Mouse (Mus musculus) thymus, adult 18-20 months (tissue): ENCODE results near the gene Gm10563.

Source experiments
- DNase-seq, 2 experiments: peaks; one replicate each; pipeline ENCODE4 v3.0.0; 2022; ENCODE audit warnings: mixed read lengths in 2 of 2

Gm10563 gene

GRCm38 (mm10) chr4:155652283-155653085 is 7.3 kb upstream of the Gm10563 start:
- no peak for DNase-seq

GRCm38 (mm10) chr4:155651553-155652269 is 6.5 kb upstream of the Gm10563 start:
- DNase-seq, result no peak

DNA sequence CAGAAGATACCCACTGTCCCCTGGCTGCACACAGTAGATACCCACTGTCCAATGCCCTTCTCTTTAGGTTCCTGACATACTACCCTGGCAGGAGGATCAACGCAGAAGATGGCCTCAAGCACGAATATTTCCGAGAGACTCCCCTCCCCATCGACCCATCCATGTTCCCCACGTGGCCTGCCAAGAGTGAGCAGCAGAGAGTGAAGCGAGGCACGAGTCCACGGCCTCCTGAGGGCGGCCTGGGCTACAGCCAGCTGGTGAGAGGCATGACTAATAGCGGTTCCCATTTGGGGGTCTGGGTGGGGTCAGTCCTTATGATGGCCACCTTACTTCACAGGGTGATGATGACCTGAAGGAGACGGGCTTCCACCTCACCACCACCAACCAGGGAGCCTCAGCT is 4.1 kb upstream of the Gm10563 start:
- no peak for DNase-seq

- no peak for DNase-seq
Observed at GRCm38 (mm10) chr4:155645721-155646120, 513 bp upstream of the Gm10563 start.

DNA sequence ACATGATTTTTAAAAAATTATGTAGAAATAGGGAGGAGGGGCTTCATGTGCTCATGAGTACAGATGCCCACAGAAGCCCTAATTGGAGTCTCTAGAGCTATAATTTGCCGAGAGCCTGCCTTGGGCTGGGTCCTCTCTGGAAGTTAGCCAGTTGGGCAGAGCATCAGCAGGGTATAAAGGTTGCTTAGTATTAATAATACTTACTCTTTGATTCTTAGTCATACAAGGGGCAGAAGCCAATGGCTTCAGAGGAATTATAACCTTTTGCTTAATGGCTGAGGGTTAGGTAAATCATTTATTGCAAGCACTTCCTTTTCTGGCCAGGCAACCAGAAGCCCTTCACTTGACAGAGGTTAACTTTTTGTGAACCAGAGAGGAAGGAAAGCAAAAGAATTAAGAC is 1.7 kb downstream of the Gm10563 start:
- no peak for DNase-seq

- DNase-seq, result no peak
Observed at GRCm38 (mm10) chr4:155635766-155636499, 9.3 kb downstream of the Gm10563 start.

GRCm38 (mm10) chr4:155630267-155630666 is 14.9 kb downstream of the Gm10563 start:
- DNase-seq, result no peak

- DNase-seq, result peak; percentile 92 to 96
Observed at GRCm38 (mm10) chr4:155624338-155625291, 20.6 kb downstream of the Gm10563 start, which contains the start of gene Cdk11b. Cdk11b (plus strand) TSS chr4:155624854.

- DNase-seq, result no peak
Observed at GRCm38 (mm10) chr4:155618321-155618720, 26.9 kb downstream of the Gm10563 start.

DNA sequence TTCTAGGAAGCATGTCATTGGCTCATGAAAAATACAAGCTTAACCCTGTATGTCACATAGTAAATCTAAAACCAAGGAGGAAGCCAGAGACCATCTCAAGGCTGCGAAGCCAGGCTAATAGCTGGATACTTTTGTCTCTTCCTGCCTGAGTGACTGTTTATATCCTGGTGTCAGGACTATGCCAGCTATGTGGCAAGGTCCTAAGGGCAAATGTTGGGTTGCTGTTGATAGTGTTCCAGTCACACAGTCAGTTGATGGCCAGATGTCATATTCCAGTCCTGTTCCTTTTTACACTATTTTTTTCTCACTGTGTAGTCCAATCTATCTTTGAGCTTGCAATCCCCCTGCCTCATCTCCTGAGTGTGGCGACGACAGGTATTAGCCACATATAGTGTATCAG is 31.9 kb downstream of the Gm10563 start:
- no peak for DNase-seq

- no peak for DNase-seq
Observed at GRCm38 (mm10) chr4:155611860-155612259, 33.3 kb downstream of the Gm10563 start.

DNA sequence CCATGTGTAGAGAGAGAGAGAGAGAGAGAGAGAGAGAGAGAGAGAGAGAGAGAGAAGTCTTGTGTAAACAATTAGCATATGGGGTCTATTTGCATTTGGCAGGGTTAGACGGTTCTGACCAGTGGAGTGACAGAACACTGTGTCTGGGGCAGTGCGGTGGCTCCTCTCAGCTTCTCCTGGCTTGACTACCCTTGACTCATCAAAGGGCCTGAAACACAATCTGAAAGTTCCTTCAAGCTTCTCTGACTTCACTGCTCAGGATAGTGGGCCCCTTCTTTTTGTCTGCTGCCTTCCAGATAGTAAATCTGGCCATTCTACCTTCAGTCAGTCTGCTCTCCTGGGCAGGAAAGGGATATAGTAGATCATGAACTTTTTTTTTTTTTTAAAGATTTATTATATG is 38.4 kb downstream of the Gm10563 start:
- no peak for DNase-seq

DNA sequence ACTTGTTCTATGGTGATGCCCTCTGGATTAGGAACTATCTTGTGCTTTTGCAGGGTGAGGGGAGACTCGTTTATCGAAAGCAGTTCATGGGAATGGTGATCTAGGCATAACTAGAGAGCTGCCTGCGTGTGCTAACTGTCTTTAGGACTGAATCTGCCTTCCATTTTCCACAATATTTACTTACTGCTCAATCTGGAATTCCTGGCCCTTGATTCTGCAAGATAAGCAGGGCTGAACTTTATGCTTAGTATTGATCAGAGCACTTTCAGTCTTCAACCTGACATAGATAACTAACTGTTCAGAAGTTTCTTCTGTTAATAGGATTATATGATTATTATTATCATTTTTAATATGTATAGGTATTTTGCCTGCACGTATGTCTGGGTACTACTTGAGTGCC is 40.1 kb downstream of the Gm10563 start:
- no peak for DNase-seq

GRCm38 (mm10) chr4:155603801-155604200 is 41.4 kb downstream of the Gm10563 start:
- no peak for DNase-seq

DNA sequence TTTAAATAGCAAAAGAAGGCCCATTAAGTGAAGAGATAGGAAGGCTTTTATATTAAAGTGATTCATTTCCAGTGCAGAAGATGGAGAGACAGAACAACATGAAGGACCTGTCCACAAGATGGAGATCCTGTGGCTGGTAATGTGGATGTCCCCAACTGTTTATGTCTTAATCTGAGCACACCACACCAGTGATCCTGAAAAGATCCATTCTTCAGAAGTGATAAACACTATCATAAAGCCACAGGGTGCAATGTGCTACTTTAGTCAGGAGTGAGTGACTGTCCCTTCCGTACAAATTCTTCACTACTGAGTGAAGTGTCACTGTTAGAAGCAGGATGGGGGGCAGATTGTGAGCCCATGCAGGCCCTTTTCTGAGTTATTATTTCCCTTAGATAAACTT is 42.5 kb downstream of the Gm10563 start:
- DNase-seq, result no peak

GRCm38 (mm10) chr4:155601997-155602456 is 43.2 kb downstream of the Gm10563 start:
- DNase-seq, result peak in 1 of 2 experiments; percentile 54

DNA sequence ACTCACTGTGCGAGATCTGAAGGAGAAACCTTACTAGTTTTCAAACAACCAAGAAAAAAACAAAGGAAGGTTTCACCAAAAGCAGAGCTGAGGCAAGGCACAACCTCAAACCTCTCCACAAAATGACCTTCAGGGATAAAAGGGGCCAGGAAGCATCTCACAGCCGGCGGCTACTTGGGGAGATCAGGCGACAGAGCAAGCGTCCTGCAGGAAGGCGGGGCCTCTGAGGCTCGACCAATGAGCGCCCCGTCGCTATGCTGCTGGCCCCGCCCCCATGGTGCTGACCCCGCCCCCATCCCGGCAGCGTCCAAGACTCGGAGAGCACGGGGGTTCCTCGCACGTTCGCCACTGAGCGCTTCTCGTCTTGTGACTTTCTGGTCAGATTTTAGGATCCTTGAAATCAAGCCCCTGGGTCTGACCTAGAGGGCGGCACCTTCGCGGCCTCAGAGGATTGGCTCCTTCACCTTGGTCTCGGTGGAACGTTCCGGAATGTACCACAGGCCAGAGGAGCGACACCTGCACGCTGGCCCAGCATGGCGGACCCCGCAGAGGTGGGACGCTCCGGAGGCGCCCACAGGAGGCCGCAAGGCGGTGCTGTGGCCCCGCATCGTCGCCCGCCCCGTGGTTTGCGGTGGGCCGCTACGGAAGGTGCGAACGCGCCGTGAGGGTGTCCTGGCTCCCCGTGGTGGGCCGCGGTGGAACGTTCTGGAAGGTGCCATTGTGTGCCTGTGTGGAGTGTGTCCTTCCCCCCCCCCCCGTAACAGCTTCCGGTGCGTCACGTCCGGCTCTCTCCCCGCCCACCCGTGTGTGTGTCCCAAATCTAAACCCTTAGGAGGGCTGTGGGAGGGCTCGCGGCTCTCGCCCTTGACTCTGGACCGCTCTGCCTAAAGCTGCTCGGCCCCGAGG is 43.9 kb downstream of the Gm10563 start, which contains the start of gene Slc35e2:
TSS of gene Slc35e2 (plus strand) at position 326 of the 906 bp plus-strand sequence.
- peak; percentile 81 to 83 for DNase-seq

DNA sequence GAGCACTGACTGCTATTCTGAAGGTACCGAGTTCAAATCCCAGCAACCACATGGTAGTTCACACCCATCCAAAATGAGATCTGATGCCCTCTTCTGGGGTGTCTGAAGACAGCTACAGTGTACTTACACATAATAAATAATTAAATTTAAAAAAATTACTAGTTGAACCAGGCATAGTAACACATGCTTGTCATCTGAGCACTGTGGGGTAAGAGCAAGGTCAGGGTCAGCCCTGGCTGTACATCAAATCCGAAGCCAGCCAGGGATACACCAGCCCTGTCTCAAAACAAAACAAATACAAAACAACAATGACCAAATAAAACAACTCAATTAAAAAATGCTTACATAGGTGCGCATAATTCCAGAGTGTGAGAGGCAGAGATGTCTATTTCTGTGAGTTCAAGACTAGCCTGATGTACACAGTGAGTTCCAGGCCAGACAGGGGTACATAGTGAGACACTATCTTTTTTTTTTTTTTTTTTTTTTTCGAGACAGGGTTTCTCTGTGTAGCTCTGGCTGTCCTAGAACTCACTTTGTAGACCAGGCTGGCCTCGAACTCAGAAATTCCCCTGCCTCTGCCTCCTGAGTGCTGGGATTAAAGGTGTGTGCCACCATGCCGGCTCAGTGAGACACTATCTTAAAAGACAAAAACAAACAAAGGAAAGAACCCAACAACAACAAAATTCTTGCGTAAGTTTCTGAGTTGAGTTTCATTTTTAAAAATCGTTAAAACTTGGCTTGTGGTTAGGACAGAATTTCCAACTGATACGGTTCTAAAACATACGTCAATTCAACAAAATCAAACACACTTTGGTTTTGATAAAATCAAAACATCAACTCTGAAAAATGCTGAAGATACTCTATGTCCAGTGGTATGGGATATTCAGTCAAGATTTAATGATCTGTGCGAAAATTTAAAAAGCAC is 45.0 kb downstream of the Gm10563 start:
- DNase-seq, result no peak

GRCm38 (mm10) chr4:155598536-155598935 is 46.7 kb downstream of the Gm10563 start:
- no peak for DNase-seq

- DNase-seq, result no peak
Observed at GRCm38 (mm10) chr4:155596606-155597005, 48.6 kb downstream of the Gm10563 start.
